Mouse (Mus musculus) hindbrain, embryonic 11.5 days (tissue): ENCODE results near the gene Bmx. TPM values are rescaled to one million over a fixed set of nuclear protein-coding genes. Genes with fewer than 3 reads are reported as not detected.

Experiments used
- ATAC-seq: fragments of 200-750 bp; cut with Nextera tagmentation; 2 replicates; pipeline ENCODE4 v1.8.0; 2017; ENCODE audit warnings: mild to moderate bottlenecking, moderate TSS enrichment, moderate library complexity; ENCODE audit not compliant: low FRiP score
- DNase-seq: peaks from one replicate; pipeline ENCODE4 v3.0.0-alpha.2; 2015; ENCODE audit warnings: low spot score
- H3K27ac ChIP-seq: fragments of 300-500 bp; sonication (generic); 2 replicates; pipeline ENCODE4 v1.5.1; 2014; ENCODE audit warnings: mild to moderate bottlenecking, low read depth, low read length
- H3K27me3 ChIP-seq: fragments of 300-500 bp; sonication (generic); 2 replicates; pipeline ENCODE4 v1.6.1; 2014; ENCODE audit warnings: mild to moderate bottlenecking, low read length, moderate library complexity, mixed read lengths; ENCODE audit not compliant: control insufficient read depth, insufficient read depth
- H3K36me3 ChIP-seq: fragments of 300-500 bp; sonication (generic); 2 replicates; pipeline ENCODE4 v1.6.1; 2014; ENCODE audit warnings: mild to moderate bottlenecking, low read length, moderate library complexity, mixed read lengths; ENCODE audit not compliant: control insufficient read depth, insufficient read depth
- H3K4me1 ChIP-seq: fragments of 300-500 bp; sonication (generic); replicated peaks from 2 replicates; pipeline ENCODE4 v1.6.1; 2014; ENCODE audit warnings: low read length, mixed read lengths; ENCODE audit not compliant: control insufficient read depth, insufficient read depth
- H3K4me2 ChIP-seq: fragments of 300-500 bp; sonication (generic); replicated peaks from 2 replicates; pipeline ENCODE4 v1.6.1; 2014; ENCODE audit warnings: mild to moderate bottlenecking, low read depth, low read length
- H3K4me3 ChIP-seq: fragments of 300-500 bp; sonication (generic); 2 replicates; pipeline ENCODE4 v1.5.1; 2014; ENCODE audit warnings: low read depth, low read length
- H3K9ac ChIP-seq: fragments of 300-500 bp; sonication (generic); 2 replicates; pipeline ENCODE4 v1.6.1; 2014; ENCODE audit warnings: low read depth, low read length
- H3K9me3 ChIP-seq: fragments of 300-500 bp; sonication (generic); 2 replicates; pipeline ENCODE4 v1.6.1; 2016; ENCODE audit warnings: low read length; ENCODE audit not compliant: control insufficient read depth
- WGBS: fragments of 180-500 bp; shearing (Covaris S2); extraction: QIAGEN DNeasy Blood & Tissue Kit; methylation state at CpG from one replicate; pipeline ENCODE4 v1.1.7; 2014; 5-methylcytosine and 5-hydroxymethylcytosine counted together
- polyA plus RNA-seq: library from polyadenylated mRNA; unstranded; fragments of >200 nt; fragmentation: Nextera tagmentation; extraction: Ambion mirVana; gene quantifications from 2 replicates; pipeline ENCODE4 v1.2.1, GENCODE M21; 2014

The Bmx gene
- polyA plus RNA-seq, 1 experiment from 2014 or later = 0.17 TPM

GRCm38 (mm10) chrX:164197679-164198078 lies 60.3 kb downstream of the Bmx start:
- WGBS = 91% methylated on average over 2 of the region's 2 CpGs
- Histone ChIP-seq H3K4me1 (no peaks in the 10 kb centered on the region), H3K27ac (no peak overlapping the region), H3K4me3 (no peak overlapping the region), H3K9me3 (no peaks in the 10 kb centered on the region), H3K4me2 (no peak overlapping the region), H3K36me3 (no peaks in the 10 kb centered on the region), H3K9ac (no peak overlapping the region), H3K27me3 (no peaks in the 10 kb centered on the region; the same call in 1 of the 2 replicates)
- no peak for ATAC-seq
- DNase-seq = no peak

DNA sequence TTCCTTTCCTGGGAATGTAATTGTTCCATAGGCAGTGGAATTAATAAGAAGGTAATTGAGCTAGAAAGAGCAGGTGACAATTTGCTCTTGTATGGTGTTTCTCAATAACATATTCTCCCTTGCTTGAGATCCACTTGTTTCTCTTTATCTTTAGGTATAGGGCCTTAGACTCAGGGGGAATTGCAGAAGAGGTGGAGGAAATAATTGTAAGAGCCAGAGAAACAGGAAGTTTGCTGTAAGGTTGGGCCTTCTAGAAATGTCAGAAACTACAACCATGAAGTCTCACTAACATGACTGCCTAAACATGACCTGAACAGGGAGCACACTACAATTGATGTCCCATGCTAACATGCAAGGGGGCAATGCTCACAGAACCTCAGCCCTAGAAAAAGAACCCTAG lies 68.1 kb downstream of the Bmx start:
- Histone ChIP-seq H3K36me3 (no peaks in the 10 kb centered on the region), H3K27me3 (no peaks in the 10 kb centered on the region), H3K27ac (no peak overlapping the region), H3K4me2 (no peak overlapping the region), H3K9me3 (no peaks in the 10 kb centered on the region), H3K9ac (no peak overlapping the region), H3K4me1 (no peaks in the 10 kb centered on the region), H3K4me3 (no peak overlapping the region)
- no peak for DNase-seq
- no peak for ATAC-seq

- no peaks in the 10 kb centered on the region for H3K9me3 ChIP-seq
- no peak overlapping the region for H3K9ac ChIP-seq
- ATAC-seq = no peak; the same call in 1 of the 2 replicates
- H3K4me3 ChIP-seq = no peak overlapping the region
- WGBS = 37% methylated on average over 3 of the region's 3 CpGs
- no peak overlapping the region for H3K4me2 ChIP-seq
- no peaks in the 10 kb centered on the region for H3K27me3 ChIP-seq
- no peaks in the 10 kb centered on the region for H3K4me1 ChIP-seq
- no peaks in the 10 kb centered on the region for H3K36me3 ChIP-seq
- DNase-seq = peak; percentile 65
- no peak overlapping the region for H3K27ac ChIP-seq
These were observed 74.1 kb downstream of the Bmx start for GRCm38 (mm10) chrX:164183844-164184243.

DNA sequence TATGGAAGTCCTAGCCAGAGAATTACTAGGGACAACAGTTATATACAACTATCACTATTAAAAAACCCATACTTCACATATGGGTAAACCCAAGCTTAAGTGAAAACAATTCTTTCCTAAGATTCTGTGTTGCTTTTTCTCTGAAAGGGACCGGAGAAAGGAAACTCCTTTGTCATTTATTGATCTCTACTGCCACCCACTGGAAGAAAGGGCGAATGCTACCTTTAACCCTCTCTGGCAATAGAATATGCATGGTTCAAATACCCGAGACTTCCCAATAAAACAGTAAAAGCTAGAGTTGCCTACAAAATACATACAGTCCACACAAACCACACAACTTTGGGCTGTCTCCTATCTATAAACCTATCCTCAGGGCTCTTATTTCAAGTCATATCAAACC lies 78.2 kb downstream of the Bmx start:
- H3K4me1 ChIP-seq = no peaks in the 10 kb centered on the region
- H3K27me3 ChIP-seq = no peaks in the 10 kb centered on the region
- DNase-seq (peak; percentile 64), ATAC-seq (no peak)
- 25% methylated on average over 3 of the region's 3 CpGs for WGBS
- H3K36me3 ChIP-seq = no peaks in the 10 kb centered on the region
- no peak overlapping the region for H3K4me3 ChIP-seq
- no peaks in the 10 kb centered on the region for H3K9me3 ChIP-seq
- no peak overlapping the region for H3K27ac ChIP-seq
- no peak overlapping the region for H3K9ac ChIP-seq
- H3K4me2 ChIP-seq = no peak overlapping the region

DNA sequence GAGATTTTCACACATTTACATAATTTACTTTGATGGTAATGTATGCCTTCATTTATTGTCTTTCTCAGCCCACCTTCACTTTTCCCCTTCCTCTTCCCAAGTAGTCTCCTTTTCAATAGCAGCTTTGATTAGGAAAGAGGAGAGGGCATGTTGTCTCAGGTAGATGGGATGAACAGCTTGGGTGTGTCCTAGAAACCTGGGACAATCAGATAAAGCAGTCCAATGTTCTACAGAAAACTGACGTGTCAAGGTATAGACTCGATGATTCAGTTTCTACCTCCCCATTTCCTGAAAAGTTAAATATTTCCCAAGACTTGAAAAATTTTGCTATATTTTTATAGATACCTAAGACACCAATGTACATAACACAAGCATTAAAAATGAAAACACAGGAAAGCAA lies 79.1 kb downstream of the Bmx start:
- H3K4me1 ChIP-seq = no peaks in the 10 kb centered on the region
- H3K4me3 ChIP-seq = no peak overlapping the region
- 84% methylated on average over 2 of the region's 2 CpGs for WGBS
- H3K27ac ChIP-seq = no peak overlapping the region
- H3K4me2 ChIP-seq = no peak overlapping the region
- H3K9me3 ChIP-seq = no peaks in the 10 kb centered on the region
- no peak overlapping the region for H3K9ac ChIP-seq
- DNase-seq = no peak
- no peaks in the 10 kb centered on the region for H3K36me3 ChIP-seq
- no peaks in the 10 kb centered on the region for H3K27me3 ChIP-seq
- ATAC-seq = no peak

GRCm38 (mm10) chrX:164175780-164176179 lies 82.2 kb downstream of the Bmx start:
- Histone ChIP-seq H3K9ac (no peak overlapping the region), H3K4me3 (no peak overlapping the region), H3K27me3 (no peaks in the 10 kb centered on the region), H3K27ac (no peak overlapping the region), H3K4me2 (no peak overlapping the region), H3K9me3 (no peaks in the 10 kb centered on the region), H3K4me1 (no peaks in the 10 kb centered on the region), H3K36me3 (no peaks in the 10 kb centered on the region)
- 50% methylated on average over 2 of the region's 2 CpGs for WGBS
- ATAC-seq (no peak), DNase-seq (no peak)

- Histone ChIP-seq H3K9ac (no peak overlapping the region), H3K27me3 (no peaks in the 10 kb centered on the region)
- no peak for DNase-seq
These were observed 82.7 kb downstream of the Bmx start for GRCm38 (mm10) chrX:164175311-164175710.

DNA sequence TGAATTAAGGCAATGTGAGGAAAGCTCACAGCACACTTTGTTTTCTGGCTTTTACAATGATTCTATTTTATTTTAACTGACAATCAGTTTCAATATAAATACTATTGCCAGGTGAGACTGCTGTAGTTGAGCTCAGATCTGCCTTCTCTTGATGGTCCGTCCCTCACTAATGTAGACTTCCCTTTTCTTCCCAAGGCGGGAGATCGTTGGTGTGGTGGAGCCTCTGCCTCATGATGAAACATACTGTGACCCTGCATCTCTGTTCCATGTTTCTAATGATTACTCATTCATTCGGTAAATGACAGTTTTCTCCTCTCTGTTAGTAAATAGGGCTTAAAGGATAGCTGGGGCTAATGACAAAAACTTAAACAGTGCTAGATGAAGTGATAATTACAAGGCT lies 84.1 kb downstream of the Bmx start:
- Histone ChIP-seq H3K4me1 (no peaks in the 10 kb centered on the region), H3K9me3 (no peaks in the 10 kb centered on the region), H3K9ac (no peak overlapping the region), H3K27me3 (no peaks in the 10 kb centered on the region), H3K36me3 (no peaks in the 10 kb centered on the region), H3K27ac (no peak overlapping the region), H3K4me2 (no peak overlapping the region), H3K4me3 (no peak overlapping the region)
- no peak for ATAC-seq
- WGBS = 91% methylated on average over 4 of the region's 4 CpGs
- DNase-seq = no peak

More at GRCm38 (mm10) chrX:164175311-164175710, 82.7 kb downstream of the Bmx start:
- H3K4me1 ChIP-seq = no peaks in the 10 kb centered on the region
- H3K9me3 ChIP-seq = no peaks in the 10 kb centered on the region
- no peak overlapping the region for H3K4me2 ChIP-seq
- no peak overlapping the region for H3K27ac ChIP-seq
- no peak overlapping the region for H3K4me3 ChIP-seq
- WGBS = 86% methylated on average over 1 of the region's 1 CpGs
- no peak for ATAC-seq
- H3K36me3 ChIP-seq = no peaks in the 10 kb centered on the region

- no peak for ATAC-seq
- H3K4me1 ChIP-seq = no peaks in the 10 kb centered on the region
- no peak overlapping the region for H3K27ac ChIP-seq
- 71% methylated on average over 2 of the region's 2 CpGs for WGBS
- H3K27me3 ChIP-seq = 0 out of 2 replicates have a peak, but pooled peaks cover 2% of the 10 kb centered on the region
- DNase-seq = no peak
- no peak overlapping the region for H3K9ac ChIP-seq
- no peaks in the 10 kb centered on the region for H3K9me3 ChIP-seq
- H3K36me3 ChIP-seq = no peaks in the 10 kb centered on the region
- H3K4me2 ChIP-seq = no peak overlapping the region
- no peak overlapping the region for H3K4me3 ChIP-seq
These were observed 87.0 kb downstream of the Bmx start for GRCm38 (mm10) chrX:164171034-164171433.
